Mouse (Mus musculus) embryo, embryonic 10.5 days (tissue): Measurements from ENCODE around the gene Chd3.

Experiments
- DNase-seq: peaks from one replicate; pipeline ENCODE4 v3.0.0-alpha.2; 2015; ENCODE audit warnings: low spot score

Chd3 gene

GRCm38 (mm10) chr11:69369215-69369989 is at the start of gene Chd3:
TSS of gene Chd3 (minus strand) at chr11:69369406.
- peak; percentile 46 for DNase-seq

GRCm38 (mm10) chr11:69417449-69418384 is 48.5 kb upstream of the Chd3 start:
- DNase-seq, result peak; percentile 98

GRCm38 (mm10) chr11:69416921-69417448 is 47.8 kb upstream of the Chd3 start:
- DNase-seq, result no peak

- no peak for DNase-seq
Observed at GRCm38 (mm10) chr11:69416509-69416908, 47.3 kb upstream of the Chd3 start.

- DNase-seq, result peak; percentile 88
Observed at GRCm38 (mm10) chr11:69415668-69416451, 46.7 kb upstream of the Chd3 start.

- peak; percentile 74 for DNase-seq
Observed at GRCm38 (mm10) chr11:69415327-69415667, 46.1 kb upstream of the Chd3 start.

GRCm38 (mm10) chr11:69414421-69415326 is 45.5 kb upstream of the Chd3 start:
- DNase-seq, result peak; percentile 61

GRCm38 (mm10) chr11:69413221-69414181 is 44.3 kb upstream of the Chd3 start, which contains the start of gene Kdm6b:
TSS of gene Kdm6b (minus strand) at chr11:69413675.
- peak; percentile 78 for DNase-seq

GRCm38 (mm10) chr11:69412548-69412947 is 43.3 kb upstream of the Chd3 start:
- no peak for DNase-seq

- peak; percentile 75 for DNase-seq
Observed at GRCm38 (mm10) chr11:69411538-69412203, 42.5 kb upstream of the Chd3 start.

GRCm38 (mm10) chr11:69411073-69411535 is 41.9 kb upstream of the Chd3 start:
- DNase-seq, result peak; percentile 100

GRCm38 (mm10) chr11:69410310-69411072 is 41.3 kb upstream of the Chd3 start:
- DNase-seq, result peak; percentile 49

- DNase-seq, result no peak
Observed at GRCm38 (mm10) chr11:69410045-69410309, 40.8 kb upstream of the Chd3 start.

- peak; percentile 92 for DNase-seq
Observed at GRCm38 (mm10) chr11:69409378-69410044, 40.3 kb upstream of the Chd3 start.

GRCm38 (mm10) chr11:69408541-69409377 is 39.6 kb upstream of the Chd3 start:
- DNase-seq, result peak; percentile 94

- no peak for DNase-seq
Observed at GRCm38 (mm10) chr11:69407724-69408004, 38.5 kb upstream of the Chd3 start.
